Mouse (Mus musculus) stomach, postnatal 0 days (tissue): ENCODE data around the gene Cnep1r1.

Source experiments
- CTCF ChIP-seq: IDR thresholded peaks from 2 replicates; pipeline ENCODE4 v1.5.1; 2016; ENCODE audit warnings: antibody characterized with exemption, low read depth, mild to moderate bottlenecking, moderate library complexity
- EP300 ChIP-seq: optimal IDR thresholded peaks from 2 replicates; pipeline ENCODE3; 2016; ENCODE audit warnings: antibody characterized with exemption

DNA sequence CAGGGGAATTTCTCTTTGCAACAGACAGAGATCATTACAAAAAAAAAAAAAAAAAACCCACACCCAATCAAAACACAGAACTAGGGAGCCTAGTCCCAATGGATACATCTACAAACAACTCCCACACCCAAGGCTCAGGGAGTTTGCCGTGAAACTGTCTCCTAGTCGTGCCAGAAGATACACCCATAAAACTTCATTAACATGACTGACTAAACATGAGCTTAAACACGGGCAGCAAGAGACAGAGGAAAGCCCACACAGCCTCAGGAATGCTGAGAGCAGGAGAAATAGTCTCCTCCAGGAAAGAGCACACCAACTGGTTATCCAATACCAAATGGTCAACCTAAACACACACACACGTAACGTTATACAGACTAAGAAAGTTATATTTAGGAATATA, 36.4 kb upstream of the Cnep1r1 start:
- no peak for TF ChIP-seq CTCF
- TF ChIP-seq EP300 = no peak
